Mouse (Mus musculus) liver, embryonic 14.5 days (tissue): ENCODE measurements around the gene Dact2. TPM values are rescaled to one million over a fixed set of nuclear protein-coding genes. Genes with fewer than 3 reads are reported as not detected.

Source experiments
- ATAC-seq: fragments of 200-750 bp; cut with Nextera tagmentation; 2 replicates; pipeline ENCODE4 v1.8.0; 2017; ENCODE audit warnings: moderate number of reproducible peaks, mild to moderate bottlenecking, moderate library complexity; ENCODE audit not compliant: insufficient read depth
- DNase-seq, 3 experiments: peaks; one replicate each; pipeline ENCODE4 v3.0.0-alpha.2; 2012 to 2013; ENCODE audit warnings: low read depth in 3 of 3, low spot score in 3 of 3
- H3K27ac ChIP-seq: fragments of 300-500 bp; sonication (generic); 2 replicates; pipeline ENCODE4 v1.5.1; 2014; ENCODE audit warnings: moderate library complexity, mild to moderate bottlenecking, control low read depth, inconsistent platforms
- H3K27me3 ChIP-seq: fragments of 300-500 bp; sonication (generic); 2 replicates; pipeline ENCODE4 v1.6.1; 2014; ENCODE audit warnings: mild to moderate bottlenecking, low read length, moderate library complexity; ENCODE audit not compliant: control insufficient read depth, insufficient read depth
- H3K36me3 ChIP-seq: fragments of 300-500 bp; sonication (generic); replicated peaks from 2 replicates; pipeline ENCODE4 v1.6.1; 2014; ENCODE audit warnings: low read depth; ENCODE audit not compliant: control insufficient read depth, insufficient read depth
- H3K4me1 ChIP-seq, 2 experiments: fragments of 200-500 bp in 1 of 2; fragments of 300-500 bp in 1 of 2; sonication (generic) in 1 of 2; replicated peaks; 2 replicates each; pipeline ENCODE4 v1.6.1; 2012 to 2014; ENCODE audit warnings: antibody characterized with exemption in 1 of 2, inconsistent platforms in 1 of 2, low read length in 1 of 2; ENCODE audit not compliant: control insufficient read depth in 2 of 2, insufficient read depth in 2 of 2
- H3K4me2 ChIP-seq: fragments of 300-500 bp; sonication (generic); 2 replicates; pipeline ENCODE4 v1.6.1; 2014; ENCODE audit warnings: low read depth, mild to moderate bottlenecking, control low read depth, moderate library complexity
- H3K4me3 ChIP-seq, 2 experiments: fragments of 200-500 bp in 1 of 2; fragments of 300-500 bp in 1 of 2; sonication (generic) in 1 of 2; 2 replicates each; pipeline ENCODE4 v1.5.1; 2012 to 2014; ENCODE audit warnings: low read depth in 2 of 2, low read length in 2 of 2, mild to moderate bottlenecking in 2 of 2, control low read depth in 1 of 2, inconsistent platforms in 1 of 2, moderate library complexity in 1 of 2; ENCODE audit not compliant: insufficient read depth in 1 of 2
- H3K9ac ChIP-seq: fragments of 300-500 bp; sonication (generic); replicated peaks from 2 replicates; pipeline ENCODE4 v1.6.1; 2014; ENCODE audit warnings: mild to moderate bottlenecking, control low read depth, moderate library complexity
- H3K9me3 ChIP-seq: fragments of 300-500 bp; sonication (generic); 2 replicates; pipeline ENCODE4 v1.6.1; 2016; ENCODE audit warnings: low read length, mixed read lengths; ENCODE audit not compliant: control insufficient read depth
- CTCF ChIP-seq: IDR thresholded peaks from 2 replicates; pipeline ENCODE4 v1.5.1; 2016; ENCODE audit warnings: antibody characterized with exemption, low read depth, control low read depth
- EP300 ChIP-seq: IDR thresholded peaks from 2 replicates; pipeline ENCODE4 v1.6.1; 2016; ENCODE audit warnings: antibody characterized with exemption, low read depth
- WGBS: fragments of 180-500 bp; shearing (Covaris S2); extraction: QIAGEN DNeasy Blood & Tissue Kit; methylation state at CpG from one replicate; pipeline ENCODE4 v1.1.7; 2014; ENCODE audit not compliant: insufficient replicate concordance; 5-methylcytosine and 5-hydroxymethylcytosine counted together
- polyA plus RNA-seq, 2 experiments: library from polyadenylated mRNA; depleted of rRNA in 1 of 2; stranded (reverse) in 1 of 2; unstranded in 1 of 2; fragments of >200 nt; fragmentation: Nextera tagmentation in 1 of 2; extraction: Ambion mirVana in 1 of 2; gene quantifications; 2 replicates each; pipeline versions ENCODE4 v1.2.1 to v1.2.3; 2012 to 2014

Gene Dact2
- polyA plus RNA-seq, 2 experiments = 0.84 to 0.90 TPM

GRCm38 (mm10) chr17:14186176-14186575, 17.9 kb downstream of the Dact2 start:
- Histone ChIP-seq H3K4me2 (no peak overlapping the region), H3K9me3 (no peaks in the 10 kb centered on the region), H3K36me3 (no peaks in the 10 kb centered on the region), H3K27ac (no peak overlapping the region), H3K4me3 (no peak overlapping the region), H3K4me1 (no peaks in the 10 kb centered on the region; a peak in 1 of 4 replicates), H3K9ac (no peak overlapping the region), H3K27me3 (no peaks in the 10 kb centered on the region)
- 61% methylated on average over 3 of the region's 3 CpGs for WGBS
- ATAC-seq (no peak), DNase-seq (no peak)
- no peak for TF ChIP-seq CTCF
- TF ChIP-seq EP300 = no peak

DNA sequence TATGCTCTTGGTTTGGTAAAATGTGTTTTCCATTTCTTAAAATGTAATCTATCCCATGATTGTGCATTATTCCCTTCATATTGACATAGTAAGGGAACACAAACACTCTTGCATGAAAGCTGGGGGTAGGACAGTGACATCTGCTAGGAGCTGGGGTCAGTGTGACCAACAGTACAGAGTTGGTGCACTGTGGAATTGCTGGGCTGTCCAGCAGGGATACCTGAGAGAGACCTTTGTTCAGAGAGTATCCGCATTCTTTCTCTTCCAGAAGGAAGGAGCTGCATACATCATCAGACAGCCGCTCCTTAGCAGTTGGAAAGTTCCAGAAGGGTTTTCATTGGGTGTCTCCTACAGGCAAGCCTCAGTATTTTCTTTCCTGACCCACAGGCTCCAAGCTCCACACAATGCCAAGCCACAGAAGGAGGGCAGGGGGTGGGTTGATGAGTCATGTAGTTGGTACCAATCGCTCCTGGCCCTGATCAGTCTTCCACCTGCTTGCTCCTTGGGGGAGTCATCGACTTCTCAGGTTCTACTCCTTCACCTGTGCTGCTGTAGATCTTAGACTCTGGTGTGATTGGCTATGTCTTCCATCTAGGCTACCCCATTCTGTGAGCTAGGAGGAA, 19.8 kb downstream of the Dact2 start:
- Histone ChIP-seq H3K4me2 (no peak overlapping the region), H3K9ac (no peak overlapping the region), H3K4me3 (no peak overlapping the region), H3K9me3 (no peaks in the 10 kb centered on the region), H3K36me3 (no peaks in the 10 kb centered on the region), H3K27ac (no peak overlapping the region), H3K4me1 (no peaks in the 10 kb centered on the region; a peak in 1 of 4 replicates), H3K27me3 (no peaks in the 10 kb centered on the region)
- ATAC-seq = no peak
- TF ChIP-seq EP300 = no peak
- TF ChIP-seq CTCF = no peak
- DNase-seq = no peak
- WGBS = 63% methylated on average over 4 of the region's 4 CpGs

DNA sequence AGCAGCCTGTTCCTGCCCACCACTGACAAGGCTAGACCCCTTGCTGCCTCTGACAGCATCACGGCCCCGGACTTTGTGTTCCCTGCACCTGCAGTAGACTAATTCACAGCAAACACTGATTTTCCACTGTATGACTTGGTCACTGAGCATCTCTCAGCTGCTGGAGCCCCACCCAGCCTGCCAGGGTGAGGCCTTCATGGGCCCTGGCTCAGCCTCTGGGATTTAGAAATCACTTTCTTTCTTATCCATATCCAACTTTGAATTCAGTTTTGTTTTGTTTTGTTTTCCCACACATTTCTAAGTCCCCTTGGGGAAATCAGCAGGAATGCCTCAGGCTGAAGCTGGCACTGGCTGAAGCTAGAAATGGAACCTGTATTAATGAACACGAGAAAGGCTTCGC, 20.4 kb downstream of the Dact2 start:
- 69% methylated on average over 4 of the region's 4 CpGs for WGBS
- H3K27ac ChIP-seq = no peak overlapping the region

DNA sequence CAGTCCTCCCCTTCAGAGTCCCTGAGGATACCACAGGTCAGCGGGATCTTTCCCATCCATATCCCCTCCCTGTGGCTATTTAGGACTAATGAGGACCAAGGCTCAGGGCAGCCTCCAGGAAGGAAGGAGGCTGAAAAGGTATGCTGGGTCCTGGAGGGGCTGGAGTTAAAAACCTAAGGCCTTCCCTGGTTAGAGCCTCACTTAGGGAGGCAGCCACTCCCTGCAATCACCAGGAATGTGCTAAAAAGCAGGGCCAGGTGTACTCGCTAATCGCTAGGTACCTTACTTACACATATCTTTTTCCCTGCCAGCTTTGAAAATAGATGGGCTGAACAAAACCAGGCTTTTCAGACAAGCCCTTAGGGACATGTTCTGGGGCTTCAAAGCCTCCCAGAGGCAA, 21.2 kb downstream of the Dact2 start:
- no peaks in the 10 kb centered on the region for H3K27me3 ChIP-seq
- ATAC-seq (no peak), DNase-seq (no peak)
- H3K9me3 ChIP-seq = no peaks in the 10 kb centered on the region
- TF ChIP-seq EP300 (no peak), CTCF (no peak)
- H3K4me2 ChIP-seq = no peak overlapping the region
- H3K36me3 ChIP-seq = no peaks in the 10 kb centered on the region
- peaks cover 0 to 11% of the 10 kb centered on the region in 2 experiments; a peak in 3 of 4 replicates for H3K4me1 ChIP-seq
- WGBS = 66% methylated on average over 3 of the region's 3 CpGs
- no peak overlapping the region for H3K4me3 ChIP-seq
- H3K9ac ChIP-seq = no peak overlapping the region
- no peak overlapping the region for H3K27ac ChIP-seq

More for the DNA sequence above, 20.4 kb downstream of the Dact2 start:
- ATAC-seq = no peak
- H3K4me2 ChIP-seq = no peak overlapping the region
- DNase-seq = no peak
- no peak overlapping the region for H3K4me3 ChIP-seq
- no peak for TF ChIP-seq EP300
- no peak for TF ChIP-seq CTCF
- H3K4me1 ChIP-seq = peaks cover 0 to 5% of the 10 kb centered on the region in 2 experiments; a peak in 2 of 4 replicates
- H3K36me3 ChIP-seq = no peaks in the 10 kb centered on the region
- no peaks in the 10 kb centered on the region for H3K27me3 ChIP-seq
- H3K9me3 ChIP-seq = no peaks in the 10 kb centered on the region
- no peak overlapping the region for H3K9ac ChIP-seq

- Histone ChIP-seq H3K9ac (no peak overlapping the region), H3K4me2 (no peak overlapping the region), H3K4me1 (peaks cover 0 to 18% of the 10 kb centered on the region in 2 experiments; a peak in 3 of 4 replicates), H3K9me3 (no peaks in the 10 kb centered on the region), H3K4me3 (no peak overlapping the region), H3K27ac (no peak overlapping the region), H3K27me3 (no peaks in the 10 kb centered on the region), H3K36me3 (no peaks in the 10 kb centered on the region)
- TF ChIP-seq CTCF = no peak
- no peak for ATAC-seq
- no peak for DNase-seq
- WGBS = 44% methylated on average over 4 of the region's 4 CpGs
These were observed 25.2 kb downstream of the Dact2 start for GRCm38 (mm10) chr17:14178911-14179310.
